Mouse (Mus musculus) CH12.LX (cell line): ENCODE measurements around the gene Ptprd. TPM values are rescaled to one million over a fixed set of nuclear protein-coding genes. Genes with fewer than 3 reads are reported as not detected.

Experiments
- DNase-seq: peaks from one replicate; pipeline ENCODE4 v3.0.0-alpha.2; 2013; ENCODE audit errors: extremely low read depth
- H3K27ac ChIP-seq: 2 replicates; pipeline ENCODE4 v1.5.1; 2012; ENCODE audit warnings: low read depth, mild to moderate bottlenecking, control low read depth, moderate library complexity; ENCODE audit not compliant: insufficient read depth
- H3K27me3 ChIP-seq: replicated peaks from 2 replicates; pipeline ENCODE3; 2012; ENCODE audit warnings: inconsistent platforms
- H3K36me3 ChIP-seq, 2 experiments: replicated peaks in 1 of 2; 2 replicates each; pipeline versions ENCODE3 to v1.6.1; 2012; ENCODE audit warnings: inconsistent platforms in 1 of 2, low read length in 1 of 2, mild to moderate bottlenecking in 1 of 2, mixed read lengths in 1 of 2, moderate library complexity in 1 of 2; ENCODE audit not compliant: control insufficient read depth in 1 of 2, insufficient read depth in 1 of 2
- H3K4me1 ChIP-seq, 2 experiments: 2 replicates each; pipeline ENCODE4 v1.6.1; 2012; ENCODE audit warnings: inconsistent platforms in 1 of 2, moderate library complexity in 1 of 2; ENCODE audit not compliant: insufficient read depth in 2 of 2, control insufficient read depth in 1 of 2
- H3K4me2 ChIP-seq: 2 replicates; pipeline ENCODE4 v1.6.1; 2012; ENCODE audit warnings: low read depth, mild to moderate bottlenecking, control low read depth; ENCODE audit not compliant: poor library complexity, insufficient read depth, severe bottlenecking
- H3K4me3 ChIP-seq, 3 experiments: fragments of 150-350 bp in 1 of 3; sonication (generic) in 1 of 3; replicated peaks in 1 of 3; 2 replicates each; pipeline versions ENCODE3 to v1.5.1; 2011 to 2012; ENCODE audit warnings: low read depth in 2 of 3, low read length in 2 of 3, mild to moderate bottlenecking in 2 of 3, moderate library complexity in 2 of 3, control low read depth in 1 of 3, improper control_type of control experiment in 1 of 3, inconsistent platforms in 1 of 3, mixed read lengths in 1 of 3; ENCODE audit not compliant: poor library complexity in 1 of 3
- H3K79me2 ChIP-seq: replicated peaks from 2 replicates; pipeline ENCODE4 v1.6.1; 2012; ENCODE audit warnings: mild to moderate bottlenecking, moderate library complexity; ENCODE audit not compliant: control insufficient read depth, poor library complexity, insufficient read depth, severe bottlenecking; ENCODE audit errors: extremely low read depth
- H3K9ac ChIP-seq: 2 replicates; pipeline ENCODE4 v1.6.1; 2012; ENCODE audit warnings: low read depth, mild to moderate bottlenecking, control low read depth, moderate library complexity; ENCODE audit not compliant: insufficient read depth
- H3K9me3 ChIP-seq: replicated peaks from 2 replicates; pipeline ENCODE3; 2012; ENCODE audit warnings: low read length, inconsistent platforms, mixed read lengths
- BHLHE40 ChIP-seq: IDR thresholded peaks from 2 replicates; pipeline ENCODE4 v1.6.1; 2011; ENCODE audit warnings: mild to moderate bottlenecking, low read depth, low read length, improper control_type of control experiment
- CHD1 ChIP-seq: IDR thresholded peaks from 2 replicates; pipeline ENCODE4 v1.6.1; 2012; ENCODE audit warnings: low read depth, low read length, improper control_type of control experiment, inconsistent platforms
- CTCF ChIP-seq, 2 experiments: IDR thresholded peaks in 1 of 2; conservative IDR thresholded peaks in 1 of 2; 2 replicates each; pipeline ENCODE4 v1.5.1; 2011 to 2012; ENCODE audit warnings: low read depth in 2 of 2, low read length in 2 of 2, improper control_type of control experiment in 1 of 2, inconsistent platforms in 1 of 2, mild to moderate bottlenecking in 1 of 2, moderate library complexity in 1 of 2
- E2F4 ChIP-seq: IDR thresholded peaks from 2 replicates; pipeline ENCODE4 v1.6.1; 2011; ENCODE audit warnings: low read depth, low read length, improper control_type of control experiment; ENCODE audit not compliant: insufficient replicate concordance
- ELF1 ChIP-seq: IDR thresholded peaks from 2 replicates; pipeline ENCODE4 v1.6.1; 2014; ENCODE audit warnings: low read depth, mild to moderate bottlenecking, inconsistent platforms, low read length, improper control_type of control experiment
- ETS1 ChIP-seq: conservative IDR thresholded peaks from 2 replicates; pipeline ENCODE4 v1.6.1; 2012; ENCODE audit warnings: low read depth, mild to moderate bottlenecking, inconsistent platforms, low read length, improper control_type of control experiment, moderate library complexity
- GABPA ChIP-seq: IDR thresholded peaks from 2 replicates; pipeline ENCODE4 v1.6.1; 2012; ENCODE audit warnings: low read depth, low read length, improper control_type of control experiment, inconsistent platforms; ENCODE audit not compliant: insufficient replicate concordance
- HCFC1 ChIP-seq: IDR thresholded peaks from 2 replicates; pipeline ENCODE4 v1.6.1; 2012; ENCODE audit warnings: low read depth, mild to moderate bottlenecking, inconsistent platforms, low read length, improper control_type of control experiment
- IRF4 ChIP-seq: IDR thresholded peaks from 2 replicates; pipeline ENCODE4 v1.6.1; 2014; ENCODE audit warnings: low read depth, mild to moderate bottlenecking, inconsistent platforms, low read length, improper control_type of control experiment
- JUND ChIP-seq: conservative IDR thresholded peaks from 2 replicates; pipeline ENCODE4 v1.6.1; 2011; ENCODE audit warnings: low read depth, low read length, improper control_type of control experiment
- MAX ChIP-seq: IDR thresholded peaks from 2 replicates; pipeline ENCODE4 v1.6.1; 2011; ENCODE audit warnings: low read length, improper control_type of control experiment
- MXI1 ChIP-seq: IDR thresholded peaks from 2 replicates; pipeline ENCODE4 v1.6.1; 2011; ENCODE audit warnings: mild to moderate bottlenecking, low read depth, low read length, improper control_type of control experiment
- MYC ChIP-seq: IDR thresholded peaks from 2 replicates; pipeline ENCODE4 v1.6.1; 2011; ENCODE audit warnings: low read depth, mild to moderate bottlenecking, improper control_type of control experiment, low read length
- NELFE ChIP-seq: IDR thresholded peaks from 2 replicates; pipeline ENCODE4 v1.6.1; 2011; ENCODE audit warnings: low read depth, low read length, improper control_type of control experiment
- PAX5 ChIP-seq: IDR thresholded peaks from 2 replicates; pipeline ENCODE4 v1.6.1; 2012; ENCODE audit warnings: low read length, inconsistent platforms, mixed read lengths
- POLR2AphosphoS2 ChIP-seq: IDR thresholded peaks from 2 replicates; pipeline ENCODE4 v1.6.1; 2011; ENCODE audit warnings: low read depth, low read length, improper control_type of control experiment
- RAD21 ChIP-seq: IDR thresholded peaks from 2 replicates; pipeline ENCODE4 v1.6.1; 2011; ENCODE audit warnings: low read depth, mild to moderate bottlenecking, low read length, improper control_type of control experiment, moderate library complexity
- SIN3A ChIP-seq: IDR thresholded peaks from 2 replicates; pipeline ENCODE4 v1.6.1; 2012; ENCODE audit warnings: low read length, improper control_type of control experiment, inconsistent platforms
- TCF12 ChIP-seq: IDR thresholded peaks from 2 replicates; pipeline ENCODE4 v1.6.1; 2014; ENCODE audit warnings: low read depth, mild to moderate bottlenecking, inconsistent platforms, low read length, improper control_type of control experiment
- ZKSCAN1 ChIP-seq: IDR thresholded peaks from 2 replicates; pipeline ENCODE4 v1.6.1; 2012; ENCODE audit warnings: low read depth, inconsistent platforms, low read length, improper control_type of control experiment, borderline replicate concordance
- ZMIZ1 ChIP-seq: IDR thresholded peaks from 2 replicates; pipeline ENCODE4 v1.6.1; 2012; ENCODE audit warnings: low read depth, mild to moderate bottlenecking, inconsistent platforms, low read length, improper control_type of control experiment
- dilution Hi-C: fragments of 300-500 bp; cut with MboI; formaldehyde crosslinking; loops from 2 replicates; pipeline ENCODE4 v1.14.3; 2020; ENCODE audit warnings: low sequenced_read_pairs; ENCODE audit not compliant: extremely low pct_unique_long_range_greater_than_20kb, extremely low pct_ligation_motif_present
- in situ Hi-C: fragments of 300-500 bp; cut with MboI; formaldehyde crosslinking; loops from 3 replicates; pipeline ENCODE4 v1.14.3; 2019; ENCODE audit warnings: low sequenced_read_pairs, low pct_ligation_motif_present, low pct_unique_long_range_greater_than_20kb, mixed read lengths
- polyA plus RNA-seq: library from polyadenylated mRNA; unstranded; fragments of >175 nt; gene quantifications from 2 replicates; pipeline ENCODE4 v1.2.1, GENCODE M21; 2012; ENCODE audit warnings: low read depth; ENCODE audit not compliant: insufficient read length
- total RNA-seq, 2 experiments: library from RNA; depleted of rRNA; stranded (reverse); fragments of 300-350 nt in 1 of 2; fragments of >200 nt in 1 of 2; gene quantifications; 2 replicates each; pipeline ENCODE4 v1.2.3; 2012 to 2014

The Ptprd gene
- total and polyA plus RNA-seq, 3 experiments: not detected

DNA sequence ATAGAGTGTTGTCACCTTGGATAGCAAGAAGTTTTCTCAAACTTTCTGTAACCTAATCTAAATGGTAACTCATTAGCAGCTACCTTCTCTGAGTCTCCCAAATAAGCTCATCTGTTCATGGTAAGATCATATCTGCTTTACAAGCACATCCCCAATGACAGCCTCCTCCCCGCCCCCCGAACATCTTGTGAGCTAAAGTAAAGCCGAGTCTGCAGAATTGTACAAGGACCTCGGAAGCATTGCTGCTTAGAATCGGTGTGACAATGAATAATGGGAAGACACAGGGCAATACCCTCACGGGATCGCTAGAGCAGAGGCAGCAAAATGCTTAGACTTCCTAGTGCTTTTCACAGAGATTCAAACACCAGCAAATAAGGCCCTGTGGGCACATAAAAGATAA, 571.7 kb downstream of the Ptprd start:
- no peak for TF ChIP-seq ZMIZ1
- no peak overlapping the region for H3K9ac ChIP-seq

DNA sequence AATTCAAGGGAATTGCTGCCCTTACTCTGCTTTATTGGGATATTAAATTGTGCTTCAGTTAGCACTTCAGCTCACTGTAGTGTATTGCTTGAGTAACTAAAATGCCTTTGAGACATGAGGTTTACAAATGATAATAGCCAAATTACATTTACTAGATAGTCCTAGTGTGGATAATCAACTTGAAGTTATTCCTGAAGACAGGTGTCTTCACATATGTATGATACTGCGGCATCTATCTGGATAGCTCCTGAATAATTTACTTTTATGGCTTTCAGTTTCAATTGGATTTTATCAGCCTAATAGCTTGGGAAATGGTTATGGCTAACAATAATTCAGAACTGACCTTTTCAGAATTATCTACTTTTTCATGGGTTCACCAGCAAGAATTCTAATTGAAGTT, 598.6 kb downstream of the Ptprd start:
- in situ Hi-C loops: no loop called here
- Histone ChIP-seq H3K4me1 (no peaks in the 10 kb centered on the region), H3K4me3 (no peak overlapping the region), H3K79me2 (no peaks in the 10 kb centered on the region), H3K27ac (no peak overlapping the region), H3K27me3 (no peaks in the 10 kb centered on the region), H3K9me3 (peaks cover 10% of the 10 kb centered on the region), H3K36me3 (no peaks in the 10 kb centered on the region), H3K4me2 (no peak overlapping the region), H3K9ac (no peak overlapping the region)
- dilution Hi-C loops: no loop called here
- TF ChIP-seq TCF12 (no peak), GABPA (no peak), MYC (no peak), ELF1 (no peak), SIN3A (no peak), CTCF (conservative IDR thresholded peaks at IDR 0.05 in 1 of 2, IDR thresholded peaks at IDR 0.05 in 1 of 2; ENCODE audit: low read depth in 2 of 2, low read length in 2 of 2) (no peak), RAD21 (no peak), POLR2AphosphoS2 (no peak), BHLHE40 (no peak), ETS1 (no peak), MXI1 (no peak), ZKSCAN1 (no peak), MAX (no peak), JUND (no peak), IRF4 (no peak), E2F4 (no peak), PAX5 (no peak), CHD1 (no peak), NELFE (no peak), HCFC1 (no peak)
- DNase-seq: no peak

More for the DNA sequence above, 571.7 kb downstream of the Ptprd start:
- Histone ChIP-seq H3K79me2 (no peaks in the 10 kb centered on the region), H3K27me3 (no peaks in the 10 kb centered on the region), H3K9me3 (peaks cover 23% of the 10 kb centered on the region), H3K27ac (no peak overlapping the region), H3K4me1 (no peaks in the 10 kb centered on the region), H3K36me3 (no peaks in the 10 kb centered on the region), H3K4me3 (no peak overlapping the region), H3K4me2 (no peak overlapping the region)
- in situ Hi-C loops: no loop called here
- dilution Hi-C loops: no loop called here
- DNase-seq: no peak
